Mouse (Mus musculus): ENCODE measurements at regions not wholly inside any gene's neighbourhood (a gene's known extent, or its start where the extent isn't known, plus 50 kb on each side); places are given as distances from the start of the nearest gene placed in this dataset.

DNA sequence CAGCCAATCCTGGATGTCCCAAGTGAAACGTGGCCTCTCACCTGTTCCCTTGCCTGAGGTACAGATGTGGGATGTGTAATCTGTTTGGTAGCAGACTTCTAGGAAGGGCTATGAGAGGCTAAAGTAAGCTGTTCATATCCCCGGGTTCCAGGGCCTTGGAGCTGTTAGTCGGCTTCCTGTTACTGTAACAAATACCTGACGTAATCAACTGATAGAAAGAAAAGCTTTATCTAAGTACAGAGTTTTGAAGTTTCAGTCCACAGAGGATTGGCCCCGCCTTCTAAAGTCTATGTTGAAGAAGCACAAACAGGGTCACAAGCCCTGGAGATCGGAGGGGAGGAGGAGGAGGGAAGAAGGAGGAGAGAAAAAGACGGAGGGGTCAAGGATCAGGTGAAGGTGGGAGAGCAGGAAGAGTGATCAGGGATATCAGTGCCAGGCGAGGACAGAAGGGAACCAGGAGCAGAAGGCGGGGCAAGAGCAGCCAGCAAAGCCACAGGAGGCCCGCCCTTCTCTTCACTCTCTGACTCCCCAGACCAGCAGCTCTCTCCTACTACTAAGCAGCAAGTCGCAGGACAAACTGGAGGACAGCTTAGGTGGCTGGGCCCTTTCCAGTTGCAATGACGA is 276.5 kb upstream of the Cdyl start:
- no peak for DNase-seq

DNA sequence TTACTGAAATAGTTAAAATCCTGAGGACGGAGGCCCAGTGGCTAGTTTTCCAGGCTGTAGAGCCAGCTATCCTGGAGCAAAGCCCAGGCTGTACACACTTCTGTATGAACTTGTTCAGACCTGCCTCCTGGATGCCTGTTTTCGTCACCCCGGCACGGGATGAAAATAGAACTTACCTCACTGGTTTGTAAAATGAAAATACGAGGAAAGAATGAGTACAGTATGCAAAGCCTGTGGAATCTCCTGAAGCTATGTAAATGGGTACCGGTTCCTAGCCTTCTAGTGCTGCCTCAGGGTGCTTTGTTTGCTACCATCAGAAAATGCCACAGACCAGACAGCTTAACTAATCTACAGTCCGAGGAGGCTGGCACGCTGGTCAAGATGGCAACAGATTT is 276.0 kb upstream of the Cdyl start:
- DNase-seq, result peak; percentile 63 to 69

DNA sequence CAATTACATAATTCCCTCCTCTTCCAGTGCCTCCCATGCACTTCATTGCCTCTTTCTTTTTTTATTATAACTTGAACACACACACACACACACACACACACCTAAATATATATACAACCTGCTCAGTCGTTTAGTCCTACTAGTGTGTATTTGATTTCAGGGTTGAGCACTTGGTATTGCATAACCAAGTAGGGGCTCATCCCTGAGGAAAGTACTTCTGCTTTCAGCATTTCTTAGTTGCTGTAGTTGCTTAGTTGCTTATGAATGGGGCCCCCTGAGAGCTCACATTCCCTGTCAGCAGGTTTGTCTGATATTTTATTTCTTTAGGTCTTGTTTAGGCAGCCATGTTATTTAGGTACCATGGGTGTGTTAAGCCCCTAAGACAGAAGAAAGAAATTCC is 271.3 kb upstream of the Cdyl start:
- DNase-seq, result no peak

DNA sequence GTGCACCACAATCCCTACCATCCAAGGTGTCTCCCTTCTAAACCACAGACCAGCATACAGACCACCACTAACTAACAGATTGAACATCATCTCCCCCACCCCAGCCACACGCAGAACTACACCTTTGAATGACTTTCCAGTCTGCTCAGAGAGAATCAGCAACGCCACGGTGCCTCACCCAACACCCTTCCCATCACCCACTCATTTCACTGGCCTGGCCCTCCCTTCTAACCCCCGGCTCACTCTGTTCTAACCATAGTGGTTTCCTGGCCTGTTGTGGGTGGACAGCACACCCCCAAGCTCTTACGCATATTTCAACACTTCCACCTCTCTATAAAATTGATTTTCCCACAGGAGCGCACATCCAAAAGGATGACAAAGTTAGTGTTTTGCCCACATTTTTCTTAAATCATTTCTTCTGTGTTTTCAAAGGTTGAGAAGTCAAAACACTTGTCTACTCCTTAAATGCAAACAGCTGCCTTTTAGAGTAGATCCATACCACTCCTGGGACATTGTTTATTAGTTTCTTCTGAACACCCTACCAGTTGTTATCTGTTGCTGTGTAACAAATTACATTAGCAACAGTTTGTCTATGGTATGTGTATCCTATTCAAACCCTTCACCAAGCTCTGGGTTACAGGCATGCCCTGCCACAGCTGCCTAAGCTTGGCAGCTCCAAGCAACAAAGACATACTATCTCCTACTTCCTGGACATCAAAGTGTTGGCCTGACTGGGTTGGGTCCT is 269.7 kb upstream of the Cdyl start:
- no peak for DNase-seq

DNA sequence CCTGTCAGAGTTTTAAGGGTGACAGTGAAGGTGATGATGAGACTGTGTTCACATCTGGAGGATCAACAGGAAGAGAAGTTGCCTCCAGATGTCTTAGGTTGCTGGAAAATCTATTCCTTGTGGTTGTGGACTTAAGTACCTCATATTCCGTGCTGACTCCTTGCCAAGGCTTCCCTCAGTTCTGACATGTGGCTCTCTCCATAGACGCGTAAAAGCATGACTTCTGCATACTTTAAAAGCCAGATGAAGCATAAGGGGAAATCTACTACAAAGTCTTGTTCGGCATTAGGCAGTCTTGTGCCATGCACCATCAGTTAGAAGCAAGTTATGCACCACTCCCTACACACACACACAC is 269.1 kb upstream of the Cdyl start:
- DNase-seq, result no peak

DNA sequence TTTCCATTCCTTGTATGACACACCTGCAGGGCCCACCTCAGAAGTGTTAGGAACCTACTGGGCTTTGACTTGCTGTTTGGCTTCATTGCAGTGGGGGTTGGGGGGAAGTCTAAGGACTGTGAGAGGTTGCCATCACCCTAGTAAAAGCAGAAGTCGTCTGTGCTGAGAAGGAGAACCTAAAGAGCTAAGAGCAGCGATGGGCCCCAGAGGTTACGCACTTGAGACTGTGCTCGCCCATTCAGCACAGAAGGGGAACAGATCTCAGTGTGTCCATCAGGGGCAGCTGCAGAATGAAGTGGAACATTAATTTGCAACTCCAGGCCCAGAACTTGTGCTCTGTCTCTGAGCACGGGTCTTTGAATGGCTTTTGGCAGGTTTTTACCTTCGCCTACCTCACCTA is 267.5 kb upstream of the Cdyl start:
- DNase-seq, result no peak

DNA sequence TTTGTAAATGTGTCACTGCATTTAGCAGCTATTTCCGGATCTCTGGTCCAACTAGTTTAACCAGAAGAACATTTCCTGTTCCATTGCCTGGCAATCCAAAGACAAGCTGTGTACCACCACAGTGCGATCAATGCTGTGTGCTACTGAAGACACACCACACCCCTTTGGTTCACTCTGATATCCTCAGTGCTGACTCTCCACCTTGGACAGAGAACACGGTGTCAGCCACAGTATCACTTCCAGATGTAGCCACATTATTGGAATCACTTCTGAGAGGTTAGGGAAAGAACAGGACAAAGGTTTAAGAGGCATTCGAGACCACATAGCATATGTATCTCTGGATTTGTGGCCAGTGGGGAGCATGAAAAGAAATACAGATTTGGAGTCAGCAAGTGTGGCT is 264.4 kb upstream of the Cdyl start:
- DNase-seq, result no peak

DNA sequence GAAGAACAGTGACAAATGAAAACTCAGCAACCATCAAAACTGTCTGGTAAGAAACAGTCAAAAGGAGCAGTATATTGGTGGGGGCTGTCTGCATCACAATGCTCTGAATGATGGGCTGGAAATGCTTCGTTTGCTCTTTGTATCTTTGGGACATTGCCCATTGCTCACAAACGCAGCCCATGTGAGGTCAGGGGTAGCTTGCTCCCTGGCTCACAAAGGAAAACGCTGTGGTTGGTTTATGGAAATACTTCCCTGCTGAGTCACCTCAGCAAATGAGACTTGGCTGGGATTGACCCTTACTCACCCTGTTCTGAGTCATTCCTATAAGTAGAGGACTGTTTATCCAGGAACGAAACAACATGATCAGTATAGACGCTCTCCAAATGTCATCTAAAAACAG is 264.0 kb upstream of the Cdyl start:
- peak; percentile 27 to 53 for DNase-seq

DNA sequence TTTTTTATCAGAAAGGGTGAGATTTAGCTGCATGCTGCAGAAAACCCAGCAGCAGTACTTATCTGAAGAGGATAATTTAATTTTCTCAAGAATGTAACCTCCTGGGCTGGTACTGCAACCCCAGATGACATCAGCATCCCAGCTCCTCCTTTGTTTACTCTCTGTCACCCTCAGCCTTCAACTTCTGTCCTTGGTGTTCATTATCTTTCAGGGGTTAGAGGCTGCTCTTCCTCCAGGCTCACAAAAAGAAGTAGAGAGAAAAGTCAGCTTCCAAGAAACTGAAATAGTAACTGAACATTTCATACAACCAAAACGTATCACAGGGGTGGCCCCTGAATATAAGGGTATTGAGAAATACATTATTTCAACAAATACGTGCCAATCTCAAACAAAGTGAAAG is 262.5 kb upstream of the Cdyl start:
- no peak for DNase-seq

DNA sequence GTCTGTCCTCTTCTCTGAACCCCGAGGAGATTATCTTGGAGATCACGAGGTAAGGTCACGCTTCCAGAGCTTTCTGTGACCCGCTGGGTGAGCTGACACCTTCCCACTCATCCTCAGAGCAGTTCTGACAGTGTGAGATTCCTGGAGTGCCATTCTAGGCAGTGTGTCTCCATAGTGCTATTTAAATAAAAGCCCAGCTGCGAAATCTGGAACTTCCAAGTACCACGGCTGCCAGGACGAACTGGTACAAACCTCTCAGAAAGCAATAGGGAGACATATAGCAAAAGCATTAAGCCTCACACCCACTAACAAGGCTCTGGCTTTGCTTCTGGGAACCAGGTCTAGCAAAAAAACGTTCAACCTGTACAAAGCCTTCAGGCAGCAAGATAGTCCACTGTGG is 261.4 kb upstream of the Cdyl start:
- DNase-seq, result peak in 1 of 2 experiments; percentile 4

DNA sequence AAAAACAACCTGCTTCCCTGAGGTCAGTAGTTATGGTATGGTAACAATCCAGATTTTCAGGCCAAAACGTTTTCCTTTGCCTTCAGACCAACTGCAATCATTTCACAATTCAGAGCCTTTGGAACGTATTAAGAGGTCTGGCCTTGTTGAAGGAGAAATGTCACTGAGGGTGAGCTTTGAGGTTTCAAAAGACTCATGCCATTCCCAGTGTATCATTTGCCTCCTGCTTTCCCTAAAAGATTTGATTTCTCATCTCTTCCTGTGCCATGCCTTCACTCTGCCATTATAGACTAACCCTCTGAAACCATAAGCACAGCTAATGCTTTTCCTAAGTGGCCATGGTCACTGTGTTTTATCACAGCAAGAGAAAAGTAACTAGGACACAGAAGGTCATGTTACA is 256.8 kb upstream of the Cdyl start:
- no peak for DNase-seq

DNA sequence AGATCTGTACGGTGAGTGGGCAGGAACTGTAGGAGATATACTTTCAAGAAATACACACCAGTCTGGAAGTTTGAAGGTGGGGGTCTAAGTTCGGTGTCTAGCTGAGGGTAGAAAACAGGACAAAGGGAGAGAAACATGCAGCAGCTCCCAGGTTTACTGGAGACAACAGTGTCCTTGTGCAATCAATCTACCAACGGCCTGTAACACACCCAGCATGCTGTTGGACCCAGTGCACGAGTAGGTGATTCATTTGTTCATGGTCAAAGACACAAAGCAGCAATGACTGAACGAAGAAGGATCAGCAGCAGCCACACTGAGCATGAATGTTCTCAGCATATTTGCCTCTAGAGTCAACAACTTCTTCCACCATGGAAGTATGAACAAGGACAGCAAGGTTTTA is 255.2 kb upstream of the Cdyl start:
- no peak for DNase-seq

DNA sequence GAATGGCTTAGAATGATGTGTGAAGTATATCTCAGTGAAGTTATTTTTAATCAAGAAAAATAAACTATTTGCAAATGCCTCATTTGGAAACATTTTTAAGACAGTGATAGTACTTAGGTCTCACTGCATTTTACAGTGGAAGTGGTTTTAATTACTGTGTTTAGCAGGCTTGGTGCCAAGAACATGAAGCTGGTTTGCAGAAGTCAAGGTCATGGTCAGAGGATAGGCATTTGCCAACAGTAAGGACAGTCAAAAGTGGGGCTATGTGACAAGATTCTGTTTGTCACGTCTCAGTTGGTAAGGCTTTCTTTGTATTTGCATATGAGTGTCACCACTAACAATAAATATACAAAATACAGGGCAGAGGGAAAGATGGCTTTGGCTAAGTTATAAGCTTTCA is 254.2 kb upstream of the Cdyl start:
- peak; percentile 13 to 22 for DNase-seq

DNA sequence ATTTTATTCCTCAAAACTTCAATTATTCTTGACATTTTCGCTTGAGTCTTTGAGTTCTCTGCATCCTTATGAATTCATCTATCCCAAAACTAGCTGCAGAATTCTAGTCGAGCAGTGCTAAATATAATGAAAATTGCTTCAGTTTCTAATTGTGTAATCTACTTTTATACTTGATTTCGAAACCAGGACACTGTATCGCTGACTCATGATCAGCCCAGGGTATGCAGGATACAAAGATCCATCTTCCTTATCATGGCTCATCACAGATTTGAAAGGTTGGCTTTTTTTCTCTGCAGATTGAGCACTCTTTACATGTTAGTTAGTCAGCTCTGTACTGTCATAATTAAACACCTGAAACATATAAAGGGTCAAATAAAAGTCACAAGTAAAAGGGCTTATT is 242.1 kb upstream of the Cdyl start:
- DNase-seq, result no peak

DNA sequence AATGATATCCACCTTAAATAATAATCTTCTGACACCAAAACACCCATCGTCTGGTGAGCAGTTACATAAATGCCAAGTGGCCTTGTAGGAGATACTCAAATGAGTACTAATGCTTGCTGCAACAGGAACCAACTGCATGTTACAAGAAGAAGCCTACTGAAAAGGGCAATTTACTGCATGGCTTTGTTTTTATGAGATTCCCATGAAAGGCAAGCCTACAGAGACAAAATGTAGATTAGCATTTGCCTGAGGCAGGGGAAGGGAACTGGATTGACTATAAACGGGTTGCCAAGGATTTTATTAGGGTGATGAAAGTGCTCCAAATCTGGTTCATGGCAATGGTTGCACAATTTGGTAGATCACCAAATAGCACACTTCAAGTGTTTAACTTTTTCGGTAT is 239.6 kb upstream of the Cdyl start:
- no peak for DNase-seq

DNA sequence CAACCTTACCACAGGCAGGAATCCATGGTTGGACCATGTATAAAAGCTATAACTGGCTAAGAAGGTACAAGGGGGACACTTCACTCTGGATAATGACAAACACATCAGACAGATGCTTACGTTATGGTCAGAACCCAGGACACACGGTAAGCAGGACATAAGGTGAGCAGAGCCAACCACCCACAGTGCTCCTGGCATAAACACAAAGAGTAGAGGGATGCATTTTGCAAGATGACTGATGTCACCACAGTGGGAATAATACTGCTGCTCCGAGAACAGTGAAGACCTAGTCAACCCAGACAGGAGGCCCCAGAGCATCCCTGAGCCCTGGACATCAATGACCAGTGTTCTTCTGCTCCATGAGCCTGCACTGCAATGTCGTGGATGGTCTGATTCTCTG is 233.6 kb upstream of the Cdyl start:
- DNase-seq, result no peak

DNA sequence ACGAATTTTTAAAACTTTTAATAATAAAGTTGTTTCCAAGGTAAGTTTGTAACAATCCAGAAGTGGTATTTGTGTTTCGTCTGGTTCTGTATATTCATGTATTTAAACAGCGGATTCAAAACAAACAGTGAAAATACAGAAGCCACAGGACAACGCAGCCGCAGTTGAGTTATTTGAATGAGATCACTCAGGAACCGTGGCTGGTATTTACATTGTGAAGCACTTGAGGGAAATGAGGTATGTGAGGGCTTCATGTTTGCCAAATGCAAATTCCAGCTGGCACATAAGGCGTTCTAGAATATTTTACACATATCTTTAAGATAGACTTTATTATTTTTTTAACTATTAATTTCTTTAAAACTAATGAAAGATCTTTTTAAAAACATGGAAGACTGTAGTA is 224.5 kb upstream of the Cdyl start:
- DNase-seq, result no peak

DNA sequence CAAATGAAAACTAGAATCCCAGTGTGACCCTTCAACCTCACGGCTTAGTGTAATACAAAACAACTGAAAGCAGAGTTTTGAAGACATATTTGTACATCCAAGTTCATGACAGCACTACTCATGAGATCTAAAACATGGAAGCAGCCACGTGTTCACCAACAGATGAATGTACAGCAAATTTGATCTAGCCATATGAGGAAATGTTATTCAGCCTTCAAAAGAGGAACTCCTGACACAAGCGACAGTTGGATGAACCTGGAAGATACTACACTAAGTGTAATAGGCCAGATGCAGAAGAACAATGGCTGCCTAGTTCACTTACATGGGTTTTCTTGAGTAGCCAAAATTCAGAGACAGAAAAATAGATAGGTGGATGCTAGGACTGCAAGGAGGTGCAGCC is 212.0 kb upstream of the Cdyl start:
- DNase-seq, result no peak

DNA sequence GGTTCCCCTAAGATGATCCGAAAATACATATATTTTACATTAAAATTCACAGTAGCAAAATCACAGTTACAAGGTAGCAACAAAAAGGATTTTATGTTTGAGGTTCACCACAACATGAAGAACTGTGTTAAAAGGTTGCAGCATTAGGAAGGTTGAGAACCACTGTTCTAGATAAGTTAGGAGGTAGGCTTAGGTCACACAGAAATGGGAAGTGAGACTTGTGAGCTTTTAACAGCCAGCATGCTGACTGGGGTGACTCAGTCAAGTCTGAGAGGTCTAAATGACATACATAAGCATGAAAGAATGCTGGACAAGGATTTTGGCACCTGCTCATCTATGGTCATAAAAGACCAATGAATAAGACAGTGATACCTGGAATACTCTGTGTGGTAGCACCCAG is 207.2 kb upstream of the Cdyl start:
- no peak for DNase-seq

DNA sequence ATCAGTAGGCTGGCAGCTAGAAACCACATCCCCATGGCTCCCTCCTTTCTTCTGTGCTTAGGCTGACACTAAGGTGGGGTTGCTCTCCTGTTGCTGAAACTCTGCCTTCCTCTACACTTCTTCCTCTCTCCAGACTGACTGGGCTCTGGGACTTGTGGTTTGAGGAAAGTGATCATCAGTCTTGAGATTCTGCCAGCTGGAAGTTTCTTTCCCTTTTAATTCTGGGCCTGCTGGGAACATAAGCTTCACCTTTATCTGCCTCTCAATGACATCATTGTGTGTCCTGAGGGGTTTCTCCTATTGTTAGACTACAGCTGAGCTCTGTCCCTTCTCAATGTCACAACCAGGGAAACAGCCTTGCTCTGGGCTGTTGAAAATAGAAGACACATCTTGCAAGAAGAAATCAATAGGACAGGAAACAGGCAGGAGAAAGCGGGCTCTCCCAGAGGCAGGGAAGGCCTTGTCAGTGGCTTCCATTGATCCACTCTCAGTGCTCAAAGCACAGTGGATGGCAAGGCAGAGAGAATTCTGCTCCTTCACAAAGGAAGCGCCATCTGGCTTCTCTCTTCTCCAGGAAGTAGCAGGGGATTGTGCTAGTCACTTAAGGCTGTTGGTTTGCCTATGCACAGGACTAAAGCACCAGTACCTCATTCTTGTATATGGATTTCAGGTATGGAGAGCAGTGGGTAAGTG is 206.3 kb upstream of the Cdyl start:
- DNase-seq, result peak; percentile 7 to 24

DNA sequence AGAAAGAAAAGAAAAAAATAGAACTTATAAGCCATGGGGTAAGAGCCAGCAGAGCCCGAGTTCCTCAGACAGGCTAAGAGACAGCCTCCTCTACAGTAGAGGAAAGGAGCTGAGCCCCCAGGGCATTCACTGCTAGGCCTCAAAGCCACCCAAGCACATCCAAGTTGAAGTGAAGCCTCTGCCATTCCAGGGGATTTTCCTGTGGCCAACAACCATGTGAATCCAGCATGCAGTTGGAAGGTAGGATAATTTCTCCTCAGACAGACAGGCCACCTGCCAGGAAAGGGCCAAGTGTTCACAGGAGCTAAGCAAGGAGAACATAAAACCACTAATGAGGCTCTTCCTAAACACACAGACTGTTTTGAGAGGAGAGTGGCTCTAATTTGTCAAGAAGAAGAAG is 199.6 kb upstream of the Cdyl start:
- DNase-seq, result no peak

DNA sequence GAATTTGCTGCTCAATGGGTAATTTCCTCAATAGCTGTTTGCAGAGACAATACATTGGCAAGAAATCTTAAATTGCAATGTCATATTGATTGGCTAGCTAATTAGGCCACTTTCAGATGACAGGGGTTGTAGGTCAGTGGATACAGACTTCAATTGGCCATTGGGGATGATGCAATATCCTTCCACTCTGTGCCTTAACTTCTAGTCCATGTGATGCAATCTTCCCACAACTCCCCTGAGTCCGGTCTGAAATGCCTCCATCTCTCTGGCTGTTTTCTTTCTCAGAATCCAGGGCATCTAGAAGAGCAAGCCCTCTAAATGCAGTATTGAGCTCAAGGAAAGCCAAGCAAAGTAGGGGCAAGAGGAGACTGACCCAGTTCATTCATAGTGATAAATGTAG is 196.4 kb upstream of the Cdyl start:
- DNase-seq, result peak; percentile 78 to 83

DNA sequence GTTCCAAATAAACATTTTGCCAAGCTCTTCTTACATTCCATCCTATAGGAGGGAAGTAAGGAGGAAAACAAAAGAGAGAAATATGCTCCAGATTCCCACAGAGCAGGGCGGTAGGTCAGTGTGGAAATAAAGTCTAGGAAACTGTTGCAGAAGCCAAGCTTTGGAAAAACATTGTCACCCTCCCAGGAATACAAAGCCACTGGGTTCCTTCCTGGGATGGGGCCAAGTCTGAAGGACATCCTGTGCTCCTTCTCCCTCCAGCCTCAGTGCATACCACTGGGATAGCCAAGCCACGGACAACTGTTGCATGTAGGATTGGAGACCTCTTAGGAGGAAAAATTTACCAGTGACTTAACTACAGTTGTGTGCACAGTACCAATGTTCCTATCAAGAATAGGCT is 195.8 kb upstream of the Cdyl start:
- peak; percentile 55 to 72 for DNase-seq
